Mouse (Mus musculus) retina, embryonic 14.5 days (tissue): ENCODE results near the gene Olfr1056.
"Not testable (repeated sequence)": the region's sequence is repeated elsewhere in the genome, so short reads cannot be mapped to it uniquely, and the experiment has no call there.

ENCODE experiments used
- DNase-seq: peaks from one replicate; pipeline ENCODE4 v3.0.0-alpha.2; 2015; ENCODE audit warnings: low spot score

The Olfr1056 gene

GRCm38 (mm10) chr2:86362369-86362768 is at the start of gene Olfr1056:
Gene Olfr1056, minus strand, starts transcription at chr2:86362469.
- DNase-seq, result no peak

GRCm38 (mm10) chr2:86395114-86395513 is 32.8 kb upstream of the Olfr1056 start:
- DNase-seq, result no peak

GRCm38 (mm10) chr2:86388461-86388860 is 26.2 kb upstream of the Olfr1056 start, which contains the start of gene Olfr1058:
Gene Olfr1058, minus strand, starts transcription at chr2:86388561.
- DNase-seq, result not testable (repeated sequence)

- DNase-seq, result no peak
Observed at GRCm38 (mm10) chr2:86378293-86378692, 16.0 kb upstream of the Olfr1056 start, which contains the start of gene Olfr1057. Gene Olfr1057, minus strand, starts transcription at chr2:86378393.

GRCm38 (mm10) chr2:86366342-86366741 is 4.1 kb upstream of the Olfr1056 start:
- DNase-seq, result not testable (repeated sequence)

- DNase-seq, result not testable (repeated sequence)
Observed at GRCm38 (mm10) chr2:86351751-86352150, 10.5 kb downstream of the Olfr1056 start.

DNA sequence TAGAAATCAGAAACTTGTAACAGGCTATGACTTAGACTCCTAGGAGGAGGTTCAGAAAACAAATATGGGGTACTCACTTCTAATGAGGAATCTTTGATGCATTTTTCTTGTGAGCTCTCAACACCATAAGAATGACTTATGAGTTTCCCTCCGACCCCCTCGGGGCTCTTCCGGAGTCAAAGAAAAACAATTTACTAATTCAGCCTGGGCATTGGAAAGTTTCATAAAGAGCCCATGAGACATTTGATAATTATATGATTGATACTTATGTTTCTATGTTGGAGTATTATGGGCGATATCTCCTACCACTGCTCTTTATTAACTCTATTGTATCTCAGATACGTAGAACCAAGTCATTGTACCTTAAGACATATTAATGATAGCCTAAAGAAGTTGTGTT is 12.1 kb downstream of the Olfr1056 start, which contains the start of gene Olfr1055:
TSS of gene Olfr1055 (minus strand) at position 101 of the 400 bp plus-strand sequence.
- DNase-seq, result no peak

- DNase-seq, result no peak
Observed at GRCm38 (mm10) chr2:86335333-86335732, 26.9 kb downstream of the Olfr1056 start, which contains the start of gene Olfr1054. Gene Olfr1054, minus strand, starts transcription at chr2:86335433.

DNA sequence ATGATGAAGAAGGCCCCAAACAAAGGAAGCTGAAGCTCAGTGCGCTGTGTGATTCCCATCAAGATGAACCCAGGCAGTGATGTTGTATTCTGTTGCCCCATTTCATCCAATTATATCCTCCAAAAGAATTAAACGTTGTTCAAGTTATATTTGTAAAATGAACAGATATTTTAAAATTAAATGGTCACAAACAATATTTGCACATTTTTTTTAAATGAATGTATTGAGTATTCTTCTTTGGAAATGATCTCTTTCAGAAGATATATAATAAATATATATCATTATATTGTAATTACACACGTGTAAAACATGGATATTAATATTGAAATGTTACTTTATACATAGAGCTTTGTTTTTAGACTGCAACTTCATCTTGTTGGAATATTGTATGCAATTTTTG is 47.1 kb downstream of the Olfr1056 start, which contains the start of gene Olfr1053:
TSS of gene Olfr1053 (minus strand) at position 101 of the 400 bp plus-strand sequence.
- no peak for DNase-seq
